7 mouse cellular contexts compared by ENCODE assay signal in genomic region chr2:172934891-172935740, GRCm38 (mm10). TPM values are rescaled to one million over a fixed set of nuclear protein-coding genes. Genes with fewer than 3 reads are reported as not detected.
DNase-seq lines count a peak whose midpoint lies in the region.

No protein-coding gene starts in this region.

- H3K36me3 ChIP-seq in hindbrain, embryonic 10.5 days: no peaks in the 10 kb centered on the region
- H3K36me3 ChIP-seq in midbrain, embryonic 10.5 days: no peaks in the 10 kb centered on the region

- peaks cover 88% of the 10 kb centered on the region for H3K4me1 ChIP-seq in hindbrain, embryonic 10.5 days (replicated peaks)
- H3K4me1 ChIP-seq in midbrain, embryonic 10.5 days: peaks cover 88% of the 10 kb centered on the region

- H3K9me3 ChIP-seq in hindbrain, embryonic 10.5 days: no peaks in the 10 kb centered on the region
- no peaks in the 10 kb centered on the region for H3K9me3 ChIP-seq in midbrain, embryonic 10.5 days (replicated peaks)

- DNase-seq in Muller cell, postnatal 12 days (ENCODE audit: inconsistent ontology term): peak; percentile 20
- DNase-seq in adrenal gland, postnatal 10 days: peak; percentile 35
- peak; percentile 72 for DNase-seq in hindbrain, embryonic 10.5 days (ENCODE audit: low spot score)
- DNase-seq in midbrain, embryonic 10.5 days (ENCODE audit: low spot score): peak; percentile 75
- DNase-seq in urinary bladder, postnatal 25 days (ENCODE audit: low spot score): no peak
- DNase-seq in cerebellum, postnatal 25 days: no peak
- DNase-seq in layer of hippocampus, adult 9-11 months: no peak

- H3K4me3 ChIP-seq in hindbrain, embryonic 10.5 days: peak overlapping the region; percentile 43
- peak overlapping the region; percentile 47 for H3K4me3 ChIP-seq in midbrain, embryonic 10.5 days

- peaks cover 100% of the 10 kb centered on the region for H3K27me3 ChIP-seq in hindbrain, embryonic 10.5 days (ENCODE audit: insufficient read depth, poor library complexity, severe bottlenecking)
- H3K27me3 ChIP-seq in midbrain, embryonic 10.5 days (ENCODE audit: low read depth, poor library complexity, severe bottlenecking): peaks cover 100% of the 10 kb centered on the region

- under 1% methylated on average over 30 of the region's 30 CpGs for WGBS in hindbrain, embryonic 10.5 days
- WGBS in midbrain, embryonic 10.5 days: 1% methylated on average over 30 of the region's 30 CpGs

- H3K27ac ChIP-seq in hindbrain, embryonic 10.5 days: peak overlapping the region; percentile 72
- H3K27ac ChIP-seq in midbrain, embryonic 10.5 days (replicated peaks): peak overlapping the region; percentile 79

RNA-seq across cellular contexts. Expression of gene Bmp7, which starts 5.0 kb away (rescaled TPM):
- 10 to 100 TPM in 1 of 2 experiments, 1 to 10 TPM in 1; 7.9 to 10.1 TPM for total RNA-seq in adrenal gland, postnatal 10 days (2021)
- 12.9 and 14.8 TPM in 2 replicates for polyA plus RNA-seq in hindbrain, embryonic 10.5 days (2016; fragmentation: Nextera tagmentation; extraction: Ambion mirVana)
- polyA plus RNA-seq in midbrain, embryonic 10.5 days (2016; fragmentation: Nextera tagmentation; extraction: Ambion mirVana): 14.7 and 14.8 TPM in 2 replicates

RNA-seq across cellular contexts. Expression of gene Spo11, which starts 42.4 kb away (rescaled TPM):
- total RNA-seq in adrenal gland, postnatal 10 days (2021): not detected
- 0.47 and 0.49 TPM in 2 replicates for polyA plus RNA-seq in hindbrain, embryonic 10.5 days (2016; fragmentation: Nextera tagmentation; extraction: Ambion mirVana)
- 0.20 and 0.40 TPM in 2 replicates for polyA plus RNA-seq in midbrain, embryonic 10.5 days (2016; fragmentation: Nextera tagmentation; extraction: Ambion mirVana)

Comparison
In these comparisons a context has a peak if more than half of its experiments do, and no peak if none do; other contexts are left out.
1. DNase-seq: peak in Muller cell, postnatal 12 days (single experiment), adrenal gland, postnatal 10 days (single experiment), hindbrain, embryonic 10.5 days (single experiment) and midbrain, embryonic 10.5 days (single experiment); none in urinary bladder, postnatal 25 days (single experiment), cerebellum, postnatal 25 days (0 of 2) and layer of hippocampus, adult 9-11 months (single experiment).